Mouse (Mus musculus) c-Kit-positive CD71-negative TER-119-negative erythroid progenitor cells, embryonic 14.5 days (primary cell): ENCODE data around the gene Ddias.
A peak's percentile ranks its signal among the peaks of the same experiment; 100 is the strongest.

Source experiments
- DNase-seq: peaks from one replicate; pipeline ENCODE4 v3.0.0-alpha.2; 2013; ENCODE audit warnings: low read depth

Ddias gene

GRCm38 (mm10) chr7:92866526-92866925 lies 7.5 kb downstream of the Ddias start:
- no peak for DNase-seq

GRCm38 (mm10) chr7:92848246-92848645 lies 25.8 kb downstream of the Ddias start:
- DNase-seq = no peak

GRCm38 (mm10) chr7:92842254-92842653 lies 31.8 kb downstream of the Ddias start:
- DNase-seq = no peak

- DNase-seq = no peak
Observed at GRCm38 (mm10) chr7:92837907-92838306, 36.1 kb downstream of the Ddias start.

- peak; percentile 22 for DNase-seq
Observed at GRCm38 (mm10) chr7:92837226-92837625, 36.8 kb downstream of the Ddias start.

GRCm38 (mm10) chr7:92836447-92836846 lies 37.6 kb downstream of the Ddias start:
- no peak for DNase-seq

- no peak for DNase-seq
Observed at GRCm38 (mm10) chr7:92834391-92834790, 39.7 kb downstream of the Ddias start.

- peak; percentile 17 for DNase-seq
Observed at GRCm38 (mm10) chr7:92832395-92832794, 41.7 kb downstream of the Ddias start.

GRCm38 (mm10) chr7:92827981-92828380 lies 46.1 kb downstream of the Ddias start:
- no peak for DNase-seq

- no peak for DNase-seq
Observed at GRCm38 (mm10) chr7:92826248-92826647, 47.8 kb downstream of the Ddias start.

GRCm38 (mm10) chr7:92822409-92823101 lies 51.5 kb downstream of the Ddias start:
- no peak for DNase-seq

GRCm38 (mm10) chr7:92821871-92822270 lies 52.2 kb downstream of the Ddias start:
- no peak for DNase-seq

- no peak for DNase-seq
Observed at GRCm38 (mm10) chr7:92820941-92821465, 53.0 kb downstream of the Ddias start.

GRCm38 (mm10) chr7:92820410-92820809 lies 53.6 kb downstream of the Ddias start:
- no peak for DNase-seq

- no peak for DNase-seq
Observed at GRCm38 (mm10) chr7:92819656-92820055, 54.4 kb downstream of the Ddias start.

- DNase-seq = no peak
Observed at GRCm38 (mm10) chr7:92817886-92818285, 56.2 kb downstream of the Ddias start.

GRCm38 (mm10) chr7:92817242-92817641 lies 56.8 kb downstream of the Ddias start:
- DNase-seq = no peak

- DNase-seq = no peak
Observed at GRCm38 (mm10) chr7:92811667-92812279, 62.3 kb downstream of the Ddias start.
